In the genomic region with DNA sequence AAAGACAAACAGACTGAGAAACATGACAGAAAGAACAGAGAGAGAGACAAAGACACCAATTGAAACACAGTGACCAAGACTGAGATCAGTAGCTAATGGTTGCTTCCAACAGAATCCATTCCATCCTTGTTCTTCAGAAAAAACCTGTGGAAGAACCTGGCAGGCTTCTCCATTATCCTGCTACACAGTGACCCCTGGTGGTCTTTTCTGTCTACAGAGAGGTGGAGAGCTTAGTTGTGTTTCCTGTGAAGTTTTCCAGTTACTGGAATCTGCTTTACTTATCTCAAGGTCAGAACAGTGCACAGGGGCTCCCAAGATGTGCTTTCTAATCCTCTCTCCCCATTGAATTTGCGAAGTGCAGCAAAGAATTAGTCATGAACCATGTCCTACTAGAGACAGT, we compare ENCODE assay signal across 9 mouse cellular contexts.
DNase-seq lines count a peak whose midpoint lies in the region; ATAC-seq and TF ChIP-seq lines count a peak whose summit lies in the region.
"Had no signal": no experiment of that assay in that cellular context is flagged by ENCODE, and none has a peak within 500 bp of the region (broad histone marks: within the 10 kb centered on the region; RNA-seq: fewer than 3 reads in every experiment).

No protein-coding gene starts in this region.

- H3K4me2 ChIP-seq in liver, embryonic 12.5 days, result no peak overlapping the region
- no peak overlapping the region for H3K4me2 ChIP-seq in neural tube, embryonic 11.5 days (ENCODE audit: low read depth)
- H3K4me2 ChIP-seq: limb, embryonic 15.5 days had no signal

- in situ Hi-C loops in Patski (cut with MboI; ENCODE audit: low pct_unique_long_range_greater_than_20kb), result loop anchor here (25.0 kb wide), 1 partner anchor 1955 kb away; no protein-coding TSS in a partner anchor

- H3K4me3 ChIP-seq in liver, adult 2 months (ENCODE audit: insufficient read depth, low read depth, low read length), result no peak overlapping the region
- H3K4me3 ChIP-seq in liver, embryonic 12.5 days, result no peak overlapping the region
- H3K4me3 ChIP-seq in neural tube, embryonic 11.5 days (ENCODE audit: low read depth, low read length), result no peak overlapping the region
- H3K4me3 ChIP-seq: erythroblast, embryonic 14.5 days; limb, embryonic 15.5 days had no signal

- peak; percentile 2 for DNase-seq in liver, adult 2 months (ENCODE audit: extremely low read depth, low read depth, low spot score)
- DNase-seq in Patski (ENCODE audit: low read depth, low spot score), result no peak
- peak; percentile 73 for DNase-seq in brain, embryonic 14.5 days (ENCODE audit: low read depth)
- peak; percentile 9 for DNase-seq in induced T-regulatory cell, adult 2 months (ENCODE audit: low read depth)
- peak; percentile 55 for DNase-seq in neural tube, embryonic 11.5 days (ENCODE audit: low spot score)
- DNase-seq in cerebellum, adult 11 months, result no peak

- CTCF ChIA-PET in Patski (lab: Charles Lee), result interaction anchor here (0.8 kb wide), 1 partner anchor 15 kb away, joined by 3 read pairs; no protein-coding TSS in a partner anchor

- no peaks in the 10 kb centered on the region for H3K9me3 ChIP-seq in liver, embryonic 12.5 days (replicated peaks)
- H3K9me3 ChIP-seq in neural tube, embryonic 11.5 days (ENCODE audit: control insufficient read depth, low read length), result no peaks in the 10 kb centered on the region
- H3K9me3 ChIP-seq: limb, embryonic 15.5 days had no signal

- ATAC-seq in liver, embryonic 12.5 days, result no peak
- ATAC-seq in Patski, result no peak
- no peak for ATAC-seq in neural tube, embryonic 11.5 days (ENCODE audit: insufficient read depth, low FRiP score, low TSS enrichment)

- 44% methylated on average over 1 of the region's 1 CpGs for WGBS in liver, adult 2 months
- 61% methylated on average over 1 of the region's 1 CpGs for WGBS in liver, embryonic 12.5 days (ENCODE audit: insufficient replicate concordance)
- 64% methylated on average over 1 of the region's 1 CpGs for WGBS in neural tube, embryonic 11.5 days

- no peak overlapping the region for H3K9ac ChIP-seq in liver, adult 2 months (ENCODE audit: low read depth, low read length)
- H3K9ac ChIP-seq in liver, embryonic 12.5 days, result no peak overlapping the region
- no peak overlapping the region for H3K9ac ChIP-seq in neural tube, embryonic 11.5 days (ENCODE audit: low read length)
- H3K9ac ChIP-seq: limb, embryonic 15.5 days had no signal

- no peaks in the 10 kb centered on the region for H3K4me1 ChIP-seq in liver, adult 2 months (ENCODE audit: control insufficient read depth, insufficient read depth, low read length)
- no peaks in the 10 kb centered on the region for H3K4me1 ChIP-seq in liver, embryonic 12.5 days
- H3K4me1 ChIP-seq in neural tube, embryonic 11.5 days (ENCODE audit: control insufficient read depth, insufficient read depth, low read length), result no peaks in the 10 kb centered on the region
- H3K4me1 ChIP-seq: limb, embryonic 15.5 days had no signal

- POLR2A ChIA-PET in Patski (lab: Charles Lee), result no interaction called here

- no peaks in the 10 kb centered on the region for H3K27me3 ChIP-seq in liver, adult 2 months (ENCODE audit: control insufficient read depth, insufficient read depth, low read length)
- no peaks in the 10 kb centered on the region for H3K27me3 ChIP-seq in liver, embryonic 12.5 days (replicated peaks)
- H3K27me3 ChIP-seq in Patski, result no peaks in the 10 kb centered on the region
- H3K27me3 ChIP-seq in neural tube, embryonic 11.5 days (ENCODE audit: control insufficient read depth, insufficient read depth, low read length), result no peaks in the 10 kb centered on the region
- H3K27me3 ChIP-seq: limb, embryonic 15.5 days had no signal

- no peak for TF ChIP-seq POLR2A in liver, adult 2 months (IDR thresholded peaks at IDR 0.05; ENCODE audit: extremely low read depth, insufficient read depth, low read length)
- no peak for TF ChIP-seq POLR2A in brain, embryonic 14.5 days (IDR thresholded peaks at IDR 0.05; ENCODE audit: borderline replicate concordance, extremely low read depth, insufficient read depth, insufficient read length, poor library complexity, severe bottlenecking)

- TF ChIP-seq CTCF in liver, adult 2 months (IDR thresholded peaks at IDR 0.05; ENCODE audit: low read depth, low read length), result no peak
- peak; percentile 52 for TF ChIP-seq CTCF in Patski (IDR thresholded peaks at IDR 0.05)
- peak; percentile 53; the same call in 1 of the 2 replicates for TF ChIP-seq CTCF in brain, embryonic 14.5 days (IDR thresholded peaks at IDR 0.05; ENCODE audit: borderline replicate concordance, extremely low read depth, insufficient read depth, insufficient read length)

- no peaks in the 10 kb centered on the region for H3K36me3 ChIP-seq in liver, adult 2 months (ENCODE audit: control insufficient read depth, insufficient read depth, low read length)
- no peaks in the 10 kb centered on the region for H3K36me3 ChIP-seq in liver, embryonic 12.5 days
- no peaks in the 10 kb centered on the region for H3K36me3 ChIP-seq in neural tube, embryonic 11.5 days (ENCODE audit: control insufficient read depth, insufficient read depth, low read length)
- H3K36me3 ChIP-seq: limb, embryonic 15.5 days had no signal

- H3K27ac ChIP-seq in liver, adult 2 months (replicated peaks; ENCODE audit: insufficient read depth, low read depth, low read length), result no peak overlapping the region
- no peak overlapping the region for H3K27ac ChIP-seq in liver, embryonic 12.5 days
- H3K27ac ChIP-seq in neural tube, embryonic 11.5 days (ENCODE audit: low read depth, low read length), result no peak overlapping the region
- H3K27ac ChIP-seq: limb, embryonic 15.5 days had no signal

- H3K79me2 ChIP-seq in liver, adult 2 months (ENCODE audit: control insufficient read depth, insufficient read depth, low read length), result no peaks in the 10 kb centered on the region

Comparison
In these comparisons a context has a peak if more than half of its experiments do, and no peak if none do; other contexts are left out.
1. DNase-seq: peak in liver, adult 2 months (single experiment), brain, embryonic 14.5 days (single experiment), induced T-regulatory cell, adult 2 months (single experiment) and neural tube, embryonic 11.5 days (single experiment); none in Patski (single experiment) and cerebellum, adult 11 months (single experiment).